Mouse (Mus musculus) midbrain, postnatal 0 days (tissue): Measurements from ENCODE around the gene Fus. TPM values are rescaled to one million over a fixed set of nuclear protein-coding genes. Genes with fewer than 3 reads are reported as not detected.
"Not testable (repeated sequence)": the region's sequence is repeated elsewhere in the genome, so short reads cannot be mapped to it uniquely, and the experiment has no call there.

Experiments used
- ATAC-seq: fragments of 200-750 bp; cut with Nextera tagmentation; 2 replicates; pipeline ENCODE4 v1.8.0; 2017; ENCODE audit warnings: moderate number of reproducible peaks, mild to moderate bottlenecking, moderate TSS enrichment, moderate library complexity; ENCODE audit not compliant: low FRiP score
- DNase-seq: peaks from one replicate; pipeline ENCODE4 v3.0.0-alpha.2; 2015; ENCODE audit warnings: low spot score
- H3K27ac ChIP-seq: fragments of 300-500 bp; sonication (generic); 2 replicates; pipeline ENCODE4 v1.5.1; 2014; ENCODE audit warnings: low read depth, mild to moderate bottlenecking, low read length, mixed read lengths
- H3K27me3 ChIP-seq: fragments of 300-500 bp; sonication (generic); 2 replicates; pipeline ENCODE4 v1.6.1; 2014; ENCODE audit warnings: low read length, control low read depth, mixed read lengths; ENCODE audit not compliant: insufficient read depth
- H3K36me3 ChIP-seq: fragments of 300-500 bp; sonication (generic); 2 replicates; pipeline ENCODE4 v1.6.1; 2014; ENCODE audit warnings: low read length, control low read depth, mixed read lengths; ENCODE audit not compliant: insufficient read depth
- H3K4me1 ChIP-seq: fragments of 300-500 bp; sonication (generic); 2 replicates; pipeline ENCODE4 v1.6.1; 2014; ENCODE audit warnings: mild to moderate bottlenecking, control low read depth, antibody characterized with exemption, low read length, mixed read lengths; ENCODE audit not compliant: insufficient read depth
- H3K4me2 ChIP-seq: fragments of 300-500 bp; sonication (generic); 2 replicates; pipeline ENCODE4 v1.6.1; 2014; ENCODE audit warnings: low read depth, mild to moderate bottlenecking, low read length, mixed read lengths; ENCODE audit not compliant: poor library complexity, severe bottlenecking
- H3K4me3 ChIP-seq: fragments of 300-500 bp; sonication (generic); 2 replicates; pipeline ENCODE4 v1.5.1; 2014; ENCODE audit warnings: low read depth, mild to moderate bottlenecking, low read length, moderate library complexity
- H3K9ac ChIP-seq: fragments of 300-500 bp; sonication (generic); replicated peaks from 2 replicates; pipeline ENCODE4 v1.6.1; 2014; ENCODE audit warnings: mild to moderate bottlenecking, low read length, moderate library complexity, mixed read lengths; ENCODE audit not compliant: poor library complexity, severe bottlenecking
- H3K9me3 ChIP-seq: fragments of 300-500 bp; sonication (generic); 2 replicates; pipeline ENCODE4 v1.6.1; 2016; ENCODE audit warnings: low read length, control low read depth
- CTCF ChIP-seq: IDR thresholded peaks from 2 replicates; pipeline ENCODE4 v1.5.1; 2016; ENCODE audit warnings: antibody characterized with exemption, mild to moderate bottlenecking
- WGBS: fragments of 180-500 bp; shearing (Covaris S2); extraction: QIAGEN DNeasy Blood & Tissue Kit; methylation state at CpG from one replicate; pipeline ENCODE4 v1.1.7; 2014; 5-methylcytosine and 5-hydroxymethylcytosine counted together
- polyA plus RNA-seq: library from polyadenylated mRNA; unstranded; fragments of >200 nt; fragmentation: Nextera tagmentation; extraction: Ambion mirVana; gene quantifications from 2 replicates; pipeline ENCODE4 v1.2.1, GENCODE M21; 2015
- total RNA-seq: library from RNA; depleted of rRNA; stranded (reverse); fragments of >200 nt; gene quantifications from 2 replicates; pipeline ENCODE4 v1.2.3, GENCODE M21; 2014

The Fus gene
- total and polyA plus RNA-seq, 2 experiments from 2014 or later, result 29.3 to 244 TPM

- Histone ChIP-seq H3K9ac (no peak overlapping the region), H3K9me3 (no peaks in the 10 kb centered on the region), H3K27me3 (no peaks in the 10 kb centered on the region), H3K4me2 (no peak overlapping the region), H3K4me1 (no peaks in the 10 kb centered on the region), H3K27ac (no peak overlapping the region), H3K36me3 (no peaks in the 10 kb centered on the region), H3K4me3 (no peak overlapping the region)
- 89% methylated on average over 13 of the region's 13 CpGs for WGBS
- TF ChIP-seq CTCF, result no peak
- ATAC-seq, result no peak
- no peak for DNase-seq
Measured at GRCm38 (mm10) chr7:128013116-128013515, 45.9 kb downstream of the Fus start.

DNA sequence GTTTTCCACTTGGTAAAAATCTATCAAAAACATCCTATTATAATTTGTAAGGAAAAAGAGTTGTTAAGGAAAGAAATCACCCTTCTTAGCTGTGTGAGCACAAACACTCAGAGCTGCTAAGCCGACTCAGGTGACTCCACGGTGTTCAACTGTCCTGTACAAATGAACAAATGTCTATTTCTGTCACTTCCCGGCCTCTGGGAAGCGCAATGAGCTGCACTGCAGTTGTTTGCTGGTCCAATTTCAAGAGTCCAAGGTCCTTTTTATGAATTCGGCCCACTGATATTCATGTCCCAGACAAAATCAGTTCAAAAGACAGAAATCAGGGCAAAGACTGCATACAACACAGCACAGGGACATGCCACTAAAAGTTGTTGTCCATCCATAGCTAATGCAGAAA, 48.9 kb downstream of the Fus start:
- WGBS, result 87% methylated on average over 5 of the region's 5 CpGs
- ATAC-seq, H3K4me3 ChIP-seq, H3K27ac ChIP-seq, H3K9me3 ChIP-seq, H3K4me2 ChIP-seq, H3K27me3 ChIP-seq, DNase-seq, H3K9ac ChIP-seq, H3K36me3 ChIP-seq, H3K4me1 ChIP-seq: not testable (repeated sequence)

- ATAC-seq (no peak), DNase-seq (no peak)
- Histone ChIP-seq H3K27ac (no peak overlapping the region), H3K4me3 (no peak overlapping the region), H3K4me2 (no peak overlapping the region), H3K9me3 (no peaks in the 10 kb centered on the region), H3K9ac (no peak overlapping the region), H3K27me3 (no peaks in the 10 kb centered on the region), H3K4me1 (no peaks in the 10 kb centered on the region), H3K36me3 (no peaks in the 10 kb centered on the region)
- 87% methylated on average over 6 of the region's 6 CpGs for WGBS
- no peak for TF ChIP-seq CTCF
Measured at GRCm38 (mm10) chr7:128016650-128017049, 49.4 kb downstream of the Fus start.

DNA sequence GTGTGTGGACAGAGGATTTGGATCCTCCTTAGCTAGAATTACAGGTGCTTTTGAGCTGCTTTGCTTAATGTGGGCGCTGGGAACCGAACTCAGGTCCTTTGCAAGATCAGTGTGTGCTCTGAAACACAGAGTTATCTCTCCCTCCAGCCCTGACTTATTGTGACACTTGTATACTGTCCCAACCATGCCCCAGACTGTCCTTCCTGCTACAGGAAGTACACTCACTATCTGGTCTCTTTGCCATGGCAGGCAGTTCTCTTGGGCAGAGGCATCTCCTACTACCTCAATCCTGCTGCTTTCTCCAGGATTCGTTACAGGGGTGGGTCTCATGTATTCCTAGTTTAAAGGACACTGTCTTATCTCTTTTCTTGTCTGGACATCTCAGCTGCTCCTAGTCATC, 51.0 kb downstream of the Fus start:
- Histone ChIP-seq H3K36me3 (no peaks in the 10 kb centered on the region), H3K27ac (no peak overlapping the region), H3K9me3 (no peaks in the 10 kb centered on the region), H3K4me2 (no peak overlapping the region), H3K4me3 (no peak overlapping the region), H3K4me1 (no peaks in the 10 kb centered on the region), H3K9ac (no peak overlapping the region), H3K27me3 (no peaks in the 10 kb centered on the region)
- WGBS, result 92% methylated on average over 3 of the region's 3 CpGs
- TF ChIP-seq CTCF, result no peak
- DNase-seq, result no peak
- ATAC-seq, result no peak

DNA sequence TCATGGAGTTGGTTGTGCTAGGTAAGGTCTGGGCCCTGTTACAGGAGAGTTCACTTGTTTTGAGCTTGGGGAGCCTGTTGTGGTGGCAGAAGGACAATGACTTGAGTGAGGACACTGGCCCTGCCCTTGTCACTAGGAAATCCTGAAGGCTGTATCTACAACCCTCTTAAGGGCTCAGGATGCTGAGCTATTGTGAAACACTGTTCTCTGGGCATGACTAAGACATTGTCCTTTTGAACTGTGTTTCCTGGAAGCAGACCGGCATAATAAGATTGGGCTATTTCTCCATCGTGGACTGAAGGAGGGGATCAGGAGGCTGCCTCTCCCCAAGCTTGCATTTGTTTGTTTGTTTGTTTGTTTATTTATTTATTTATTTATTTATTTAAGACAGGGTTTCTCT, 51.9 kb downstream of the Fus start:
- no peak for ATAC-seq
- no peaks in the 10 kb centered on the region for H3K36me3 ChIP-seq
- no peaks in the 10 kb centered on the region for H3K9me3 ChIP-seq
- DNase-seq, result no peak
- H3K27ac ChIP-seq, result no peak overlapping the region
- H3K27me3 ChIP-seq, result no peaks in the 10 kb centered on the region
- H3K9ac ChIP-seq, result no peak overlapping the region
- H3K4me3 ChIP-seq, result no peak overlapping the region
- 74% methylated on average over 2 of the region's 2 CpGs for WGBS
- H3K4me1 ChIP-seq, result no peaks in the 10 kb centered on the region
- H3K4me2 ChIP-seq, result no peak overlapping the region
- no peak for TF ChIP-seq CTCF

GRCm38 (mm10) chr7:128022974-128023373, 55.7 kb downstream of the Fus start:
- H3K4me2 ChIP-seq, result no peak overlapping the region
- TF ChIP-seq CTCF, result peak; percentile 52
- H3K27me3 ChIP-seq, result no peaks in the 10 kb centered on the region
- no peaks in the 10 kb centered on the region for H3K36me3 ChIP-seq
- H3K4me1 ChIP-seq, result no peaks in the 10 kb centered on the region
- H3K27ac ChIP-seq, result no peak overlapping the region
- no peaks in the 10 kb centered on the region for H3K9me3 ChIP-seq
- no peak overlapping the region for H3K4me3 ChIP-seq
- ATAC-seq (no peak), DNase-seq (no peak)
- 64% methylated on average over 8 of the region's 8 CpGs for WGBS
- no peak overlapping the region for H3K9ac ChIP-seq
